ENCODE assay signal across 23 mouse cellular contexts in the genomic region with DNA sequence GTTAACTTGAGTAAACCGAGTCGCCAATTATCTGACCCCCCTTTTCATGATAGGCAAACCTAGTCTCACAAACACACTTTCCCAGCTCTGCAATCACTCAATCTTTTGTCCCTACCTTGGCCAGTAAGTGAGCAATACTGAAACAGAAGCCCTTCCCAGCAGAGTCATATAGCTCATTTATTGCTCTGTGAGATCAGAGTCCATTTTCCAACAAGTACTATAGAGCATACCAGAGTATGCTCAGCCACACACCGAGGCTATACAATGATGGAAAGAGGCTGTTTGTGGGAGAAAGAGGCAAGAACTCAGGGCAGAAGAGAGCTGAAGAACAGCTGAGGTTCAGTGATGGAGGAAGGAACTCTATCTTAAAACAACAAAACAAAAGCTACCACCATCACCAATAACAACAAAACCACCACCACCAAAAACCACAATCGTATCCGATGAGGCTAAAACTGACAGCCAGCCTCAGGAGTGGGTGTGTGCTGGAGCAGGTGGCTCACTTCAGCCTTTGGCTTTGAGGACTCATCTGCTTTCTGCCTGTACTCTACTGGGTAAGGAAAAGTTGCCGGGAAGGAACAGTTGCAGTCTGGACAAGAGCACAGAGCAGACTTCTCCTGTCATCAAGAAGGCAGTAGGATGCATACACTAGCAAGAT. TPM values are rescaled to one million over a fixed set of nuclear protein-coding genes. Genes with fewer than 3 reads are reported as not detected.
DNase-seq lines count a peak whose midpoint lies in the region; ATAC-seq lines count a peak whose summit lies in the region.
"Had no signal": no experiment of that assay in that cellular context is flagged by ENCODE, and none has a peak within 500 bp of the region (broad histone marks: within the 10 kb centered on the region; RNA-seq: fewer than 3 reads in every experiment).

No protein-coding gene starts in this region.

- H3K4me3 ChIP-seq in intestine, embryonic 16.5 days (ENCODE audit: low read length): no peak overlapping the region
- H3K4me3 ChIP-seq in embryonic facial prominence, embryonic 10.5 days: no peak overlapping the region
- H3K4me3 ChIP-seq: embryonic facial prominence, embryonic 12.5 days; erythroblast, embryonic 14.5 days; hindbrain, embryonic 15.5 days; limb, embryonic 10.5 days had no signal

- H3K4me1 ChIP-seq in intestine, embryonic 16.5 days (ENCODE audit: control insufficient read depth, insufficient read depth, low read length): peaks cover 10% of the 10 kb centered on the region; the same call in 1 of the 2 replicates
- peaks cover 12% of the 10 kb centered on the region for H3K4me1 ChIP-seq in embryonic facial prominence, embryonic 10.5 days
- H3K4me1 ChIP-seq: hindbrain, embryonic 15.5 days had no signal

- H3K36me3 ChIP-seq in intestine, embryonic 16.5 days (ENCODE audit: control insufficient read depth, insufficient read depth, low read length): no peaks in the 10 kb centered on the region
- peaks cover 7% of the 10 kb centered on the region for H3K36me3 ChIP-seq in embryonic facial prominence, embryonic 10.5 days (replicated peaks)
- H3K36me3 ChIP-seq: embryonic facial prominence, embryonic 12.5 days; hindbrain, embryonic 15.5 days had no signal

- DNase-seq in A20 (ENCODE audit: low read depth, low spot score): peak; percentile 68
- DNase-seq in T-cell, adult 2 months (ENCODE audit: low spot score): peak; percentile 24
- peak; percentile 63 for DNase-seq in thymus, postnatal 0 days (ENCODE audit: low spot score)
- no peak for DNase-seq in kidney, adult 18-20 months
- DNase-seq in gastrocnemius, adult 8-10 months (ENCODE audit: low spot score in 2 of 2): no peak
- no peak for DNase-seq in cerebellum, postnatal 14 days
- DNase-seq in embryonic facial prominence, embryonic 10.5 days (ENCODE audit: low spot score): no peak
- DNase-seq: adrenal gland, postnatal 36 days; cerebellum, adult 18-20 months; cerebellum, postnatal 36 days; heart, postnatal 36 days; kidney, adult 9 months; kidney, postnatal 25 days; layer of hippocampus, adult 9-11 months; liver, postnatal 0 days had no signal

- 60% methylated on average over 6 of the region's 6 CpGs for WGBS in intestine, embryonic 16.5 days
- WGBS in embryonic facial prominence, embryonic 10.5 days: 93% methylated on average over 6 of the region's 6 CpGs

- no peaks in the 10 kb centered on the region for H3K27me3 ChIP-seq in intestine, embryonic 16.5 days (replicated peaks; ENCODE audit: control insufficient read depth, insufficient read depth, low read length)
- H3K27me3 ChIP-seq in embryonic facial prominence, embryonic 10.5 days (replicated peaks; ENCODE audit: low read depth, poor library complexity, severe bottlenecking): no peaks in the 10 kb centered on the region
- H3K27me3 ChIP-seq: CH12.LX; embryonic facial prominence, embryonic 12.5 days; hindbrain, embryonic 15.5 days had no signal

- peak; percentile 96 for ATAC-seq in intestine, embryonic 16.5 days
- ATAC-seq: forebrain, embryonic 16.5 days; liver, postnatal 0 days; midbrain, embryonic 16.5 days had no signal

- H3K9ac ChIP-seq in intestine, embryonic 16.5 days (ENCODE audit: low read depth, low read length): no peak overlapping the region
- H3K9ac ChIP-seq: embryonic facial prominence, embryonic 12.5 days; hindbrain, embryonic 15.5 days; liver, postnatal 0 days had no signal

- H3K27ac ChIP-seq in intestine, embryonic 16.5 days (ENCODE audit: low read length): peak overlapping the region; percentile 77
- no peak overlapping the region for H3K27ac ChIP-seq in embryonic facial prominence, embryonic 10.5 days (replicated peaks)
- H3K27ac ChIP-seq: embryonic facial prominence, embryonic 12.5 days; hindbrain, embryonic 15.5 days; limb, embryonic 10.5 days had no signal

- peak overlapping the region; percentile 4; the same call in 1 of the 2 replicates for H3K4me2 ChIP-seq in intestine, embryonic 16.5 days (ENCODE audit: low read depth, low read length)
- H3K4me2 ChIP-seq: embryonic facial prominence, embryonic 12.5 days; hindbrain, embryonic 15.5 days had no signal

- H3K9me3 ChIP-seq in intestine, embryonic 16.5 days (ENCODE audit: control insufficient read depth, low read length): no peaks in the 10 kb centered on the region
- H3K9me3 ChIP-seq in embryonic facial prominence, embryonic 10.5 days: no peaks in the 10 kb centered on the region
- H3K9me3 ChIP-seq: embryonic facial prominence, embryonic 12.5 days; hindbrain, embryonic 15.5 days; limb, embryonic 10.5 days had no signal

RNA-seq across cellular contexts. Expression of a gene that starts 25.6 kb away (rescaled TPM):
- polyA plus RNA-seq in intestine, embryonic 16.5 days (2015; fragmentation: Nextera tagmentation; extraction: Ambion mirVana): 38.0 and 38.8 TPM in 2 replicates
- polyA plus RNA-seq in thymus, postnatal 0 days (2015; fragmentation: Nextera tagmentation; extraction: Ambion mirVana): 25.5 and 28.3 TPM in 2 replicates
- 10 to 100 TPM; 52.9 to 62.2 (median 56.1) TPM for total RNA-seq in gastrocnemius, adult 8-10 months (2022)
- 68.1 and 68.7 TPM in 2 replicates for polyA plus RNA-seq in embryonic facial prominence, embryonic 10.5 days (2016; fragmentation: Nextera tagmentation; extraction: Ambion mirVana)

RNA-seq across cellular contexts. Expression of a gene that starts 50.0 kb away (rescaled TPM):
- 112 and 119 TPM in 2 replicates for polyA plus RNA-seq in intestine, embryonic 16.5 days (2015; fragmentation: Nextera tagmentation; extraction: Ambion mirVana)
- polyA plus RNA-seq in thymus, postnatal 0 days (2015; fragmentation: Nextera tagmentation; extraction: Ambion mirVana): 46.8 and 50.8 TPM in 2 replicates
- total RNA-seq in gastrocnemius, adult 8-10 months (2022): 1 to 10 TPM in 1 of 4 experiments, under 1 TPM in 3; 0.29 to 1.1 (median 0.71) TPM
- polyA plus RNA-seq in embryonic facial prominence, embryonic 10.5 days (2016; fragmentation: Nextera tagmentation; extraction: Ambion mirVana): 88.1 and 91.7 TPM in 2 replicates

Comparison
In these comparisons a context has a peak if more than half of its experiments do, and no peak if none do; other contexts are left out.
1. DNase-seq: peak in A20 (single experiment), T-cell, adult 2 months (single experiment) and thymus, postnatal 0 days (single experiment); none in kidney, adult 18-20 months (single experiment), gastrocnemius, adult 8-10 months (0 of 2), cerebellum, postnatal 14 days (0 of 2) and embryonic facial prominence, embryonic 10.5 days (single experiment).